Mouse (Mus musculus): ENCODE data around the gene Kremen2.
"Not testable (repeated sequence)": the region's sequence is repeated elsewhere in the genome, so short reads cannot be mapped to it uniquely, and the experiment has no call there.

Kremen2 gene

DNA sequence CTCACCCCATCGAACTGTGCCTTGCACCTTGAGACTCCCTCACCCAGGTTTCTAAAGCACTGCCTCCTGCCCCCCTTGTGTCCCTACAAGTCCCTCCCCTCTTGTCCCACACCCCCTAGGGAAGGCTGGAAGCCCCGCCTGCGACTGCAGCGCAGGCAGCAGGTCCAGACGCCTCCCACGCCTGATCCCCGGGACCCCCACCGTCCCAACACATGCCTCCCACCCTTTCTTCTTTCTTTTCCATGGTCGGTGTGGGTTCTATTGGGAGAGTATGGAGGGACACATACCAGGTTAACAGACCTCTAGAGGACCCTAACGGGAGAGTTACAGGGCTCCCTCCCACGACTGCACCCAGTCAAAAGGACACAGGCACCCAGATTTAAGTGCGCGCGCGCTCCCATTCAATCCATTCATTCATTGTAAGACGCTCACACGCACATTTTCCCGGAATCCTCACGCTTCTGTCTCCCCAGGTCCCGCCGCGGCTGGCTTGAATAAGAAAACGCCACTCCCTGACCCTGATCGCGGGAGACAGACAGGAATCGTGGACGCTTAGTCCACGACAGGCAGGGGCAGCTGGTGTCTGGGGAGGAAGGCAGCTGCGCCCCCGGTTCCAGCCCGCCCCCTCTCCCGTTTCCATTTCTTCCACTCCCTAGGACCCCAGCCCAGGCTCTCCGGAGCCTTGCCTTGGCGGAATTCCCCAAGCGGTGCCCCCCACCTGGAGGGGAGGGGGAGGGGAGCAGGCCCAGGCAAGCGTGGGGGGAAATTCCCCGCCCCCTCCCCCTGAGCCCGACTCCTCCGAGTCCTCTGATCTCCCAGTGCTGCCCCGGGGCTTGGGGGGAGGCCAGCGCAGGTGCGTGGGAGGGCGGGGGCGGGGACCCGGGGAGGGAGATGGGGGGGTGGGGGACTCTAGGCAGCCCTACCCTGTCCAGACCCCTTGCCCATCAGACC lies at the start of gene Kremen2:
Gene Kremen2, minus strand, starts transcription at position 533 of the 951 bp plus-strand sequence.
- DNase-seq (ENCODE audit: low spot score), result no peak

DNA sequence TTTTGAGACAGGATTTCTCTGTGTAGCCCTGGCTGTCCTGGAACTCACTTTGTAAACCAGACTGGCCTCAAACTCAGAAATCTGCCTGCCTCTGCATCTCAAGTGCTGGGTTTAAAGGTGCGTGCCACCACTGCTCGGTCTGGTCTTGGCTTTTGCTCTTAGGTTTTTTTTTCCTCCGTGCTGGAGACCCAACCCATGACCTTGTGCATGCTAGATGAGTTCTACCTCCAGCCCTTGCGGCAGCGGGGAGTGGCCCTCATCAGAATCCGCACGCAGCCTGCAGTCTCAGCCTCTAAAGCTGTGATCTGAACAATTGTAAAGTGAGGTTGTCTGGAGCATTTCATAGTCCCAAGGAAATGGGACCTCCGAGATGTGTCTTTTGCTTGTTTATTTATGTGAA lies 49.7 kb upstream of the Kremen2 start:
- no peak for DNase-seq (ENCODE audit: low spot score)

GRCm38 (mm10) chr17:23791079-23791357 lies 45.4 kb upstream of the Kremen2 start:
- DNase-seq (ENCODE audit: low spot score), result no peak

- peak; percentile 78 for DNase-seq (ENCODE audit: low spot score)
Measured at GRCm38 (mm10) chr17:23790269-23791078, 44.8 kb upstream of the Kremen2 start, which contains the start of gene Srrm2. TSS of gene Srrm2 (plus strand) at chr17:23790532.

DNA sequence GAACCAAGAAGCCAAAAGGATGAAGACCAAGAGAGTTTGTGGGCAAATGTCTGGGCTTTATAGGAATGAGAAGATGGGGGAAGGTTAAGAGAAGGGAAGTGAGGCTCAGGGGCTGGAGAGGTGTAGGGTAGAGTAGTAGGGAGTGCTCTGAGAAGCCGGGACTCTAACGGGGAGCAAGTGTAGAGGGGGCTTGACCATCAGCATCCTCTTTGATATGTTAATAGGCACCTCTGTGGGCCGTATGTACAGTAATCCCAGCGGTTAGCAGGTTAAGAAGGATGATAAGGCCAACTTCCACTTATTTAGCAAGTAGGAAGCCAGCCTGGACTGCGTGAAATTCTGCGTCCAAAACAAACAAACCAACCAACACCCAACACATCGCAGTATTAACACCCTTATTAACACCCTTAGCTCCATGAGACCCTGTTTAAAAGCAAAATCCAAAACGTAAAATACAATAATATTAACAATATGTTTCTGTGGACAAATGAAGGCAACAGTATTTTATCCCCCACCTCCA lies 44.2 kb upstream of the Kremen2 start:
- DNase-seq (ENCODE audit: low spot score), result no peak

- DNase-seq (ENCODE audit: low spot score), result no peak
Measured at GRCm38 (mm10) chr17:23788973-23789372, 43.3 kb upstream of the Kremen2 start.

DNA sequence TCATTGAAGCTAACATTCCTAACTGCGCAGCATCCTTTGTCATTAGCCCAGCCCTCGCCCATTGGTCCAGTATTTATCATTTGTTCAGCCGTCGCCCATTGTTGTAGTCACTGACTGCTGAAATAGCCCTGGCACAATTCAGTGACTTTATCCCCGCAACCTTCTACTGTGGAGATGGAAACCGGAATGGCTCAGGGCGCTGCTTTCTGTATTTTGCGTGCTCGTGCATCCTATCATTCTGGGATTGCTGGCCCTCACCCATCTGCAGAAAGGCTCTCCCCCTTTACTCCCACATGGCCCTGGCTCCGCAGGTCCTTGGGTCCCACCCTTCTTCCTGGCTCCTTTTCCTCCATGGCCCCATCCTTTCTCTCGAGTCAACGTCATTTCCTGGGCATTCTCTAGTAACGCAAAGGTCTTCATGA lies 40.9 kb upstream of the Kremen2 start:
- DNase-seq (ENCODE audit: low spot score), result no peak

DNA sequence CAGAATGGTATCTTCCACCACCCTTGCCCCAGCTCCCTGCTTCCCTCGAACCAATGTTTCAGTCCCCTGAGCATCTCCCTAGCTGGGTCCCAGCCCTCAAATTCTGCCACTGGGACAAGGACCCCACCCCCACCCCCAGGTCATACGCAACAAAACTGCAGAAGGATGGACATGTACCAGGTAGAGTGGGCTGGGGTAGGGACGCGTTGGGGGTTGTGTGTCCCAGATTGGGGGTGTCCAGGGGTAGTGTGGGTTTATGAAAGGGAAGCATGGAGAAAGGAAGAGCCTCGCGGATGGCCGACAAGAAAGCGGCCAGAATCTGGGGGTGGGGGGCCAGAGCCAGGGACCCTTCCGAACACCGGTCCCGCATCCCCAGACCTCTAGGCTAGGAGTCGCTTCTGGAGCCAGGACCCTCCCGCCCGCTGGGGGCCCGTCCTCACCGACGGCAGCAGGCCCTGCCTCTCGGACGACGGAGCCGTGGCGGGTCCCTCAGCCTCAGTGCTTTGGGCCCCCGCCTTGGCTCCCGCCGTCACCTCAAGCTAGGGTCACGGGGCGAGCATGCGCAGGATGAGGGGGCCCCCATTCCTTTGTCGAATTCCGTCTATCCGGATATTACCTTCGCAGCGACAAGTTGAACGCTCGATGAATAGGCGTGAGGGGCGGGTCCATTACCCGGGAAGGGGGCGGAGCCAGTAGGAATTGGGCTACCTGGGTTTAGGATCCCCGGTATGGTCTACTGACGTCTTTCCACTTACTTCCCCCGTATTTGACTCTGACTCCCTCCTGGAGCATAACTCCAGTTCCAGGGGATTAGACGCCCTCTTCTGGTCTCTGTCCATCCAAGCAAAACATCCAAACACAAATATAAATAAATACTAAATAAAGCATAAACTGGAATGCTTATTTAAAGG lies 40.2 kb upstream of the Kremen2 start, which contains the start of gene Flywch2:
Gene Flywch2, minus strand, starts transcription at position 521 of the 911 bp plus-strand sequence.
- DNase-seq (ENCODE audit: low spot score), result peak; percentile 88

GRCm38 (mm10) chr17:23783352-23783751 lies 37.7 kb upstream of the Kremen2 start:
- DNase-seq (ENCODE audit: low spot score), result no peak

DNA sequence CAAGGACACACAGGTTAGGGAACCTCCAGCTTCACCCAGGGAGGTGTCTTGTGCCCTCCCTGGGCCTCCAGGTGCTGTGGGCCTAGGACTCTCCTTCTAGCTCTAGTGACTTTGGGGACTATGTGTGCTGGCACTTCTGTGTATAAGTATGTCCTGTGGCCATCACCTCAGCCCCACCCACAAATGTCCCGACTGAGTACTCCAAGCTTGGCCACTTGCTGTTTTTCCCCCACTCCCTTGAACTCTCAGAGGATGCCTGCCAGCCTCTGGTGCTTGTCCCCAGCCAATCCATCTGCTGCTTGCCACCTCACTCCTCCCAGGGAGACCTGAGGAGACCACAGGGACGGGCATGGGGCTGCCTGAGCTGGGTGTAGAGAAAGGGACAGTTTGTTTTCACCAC lies 32.8 kb upstream of the Kremen2 start:
- DNase-seq (ENCODE audit: low spot score), result no peak

GRCm38 (mm10) chr17:23777141-23777540 lies 31.5 kb upstream of the Kremen2 start:
- no peak for DNase-seq (ENCODE audit: low spot score)

- no peak for DNase-seq (ENCODE audit: low spot score)
Measured at GRCm38 (mm10) chr17:23776216-23776615, 30.6 kb upstream of the Kremen2 start.

GRCm38 (mm10) chr17:23774090-23774489 lies 28.5 kb upstream of the Kremen2 start:
- DNase-seq (ENCODE audit: low spot score), result peak; percentile 90

- no peak for DNase-seq (ENCODE audit: low spot score)
Measured at GRCm38 (mm10) chr17:23773676-23774075, 28.0 kb upstream of the Kremen2 start.

GRCm38 (mm10) chr17:23772219-23772556 lies 26.6 kb upstream of the Kremen2 start:
- not testable (repeated sequence) for DNase-seq (ENCODE audit: low spot score)

DNA sequence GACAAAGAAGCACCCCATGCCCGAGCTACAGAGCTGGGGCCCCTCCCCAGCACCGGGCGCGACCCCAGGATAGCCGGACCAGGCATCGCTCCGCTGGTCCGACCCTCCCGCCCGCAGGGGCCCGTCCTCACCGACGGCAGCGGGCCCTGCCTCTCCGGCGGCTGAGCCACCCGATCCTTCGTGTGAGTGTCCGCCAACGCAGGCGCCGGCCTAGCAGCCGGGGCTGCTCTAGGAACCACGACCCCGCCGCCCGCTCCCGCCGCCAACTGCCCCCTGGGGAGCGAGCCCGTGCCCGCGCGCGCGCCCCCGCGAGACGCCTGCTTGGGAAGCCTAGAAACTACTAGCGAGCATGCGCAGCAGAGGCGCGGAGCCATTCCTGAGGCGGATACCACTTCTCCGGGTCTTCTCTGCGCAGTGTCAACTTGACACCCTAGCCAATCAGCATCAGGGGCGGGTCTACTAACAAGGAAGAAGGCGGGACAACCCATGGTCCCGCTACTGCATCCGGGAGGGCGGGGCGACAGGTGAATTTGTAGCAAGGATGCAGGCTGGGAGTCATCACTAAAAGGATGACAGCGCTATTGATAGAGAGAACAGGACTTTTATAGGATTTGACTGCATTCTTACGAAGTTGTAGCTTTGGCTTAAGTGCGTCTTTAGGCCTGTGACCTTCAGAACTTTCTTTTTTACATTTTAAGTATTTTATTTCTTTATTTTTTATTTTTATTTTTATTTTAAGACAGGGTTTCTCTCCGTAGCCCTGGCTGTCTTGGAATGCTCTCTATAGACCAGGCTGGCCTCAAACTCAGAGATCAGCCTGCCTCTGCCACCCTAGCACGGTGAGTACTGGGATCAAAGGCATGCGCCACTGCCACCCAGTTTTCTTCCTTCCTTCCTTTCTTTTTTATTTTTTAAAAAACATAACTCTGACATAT lies 25.9 kb upstream of the Kremen2 start, which contains the start of gene Flywch1:
Gene Flywch1, minus strand, starts transcription at position 319 of the 935 bp plus-strand sequence.
- peak; percentile 99 for DNase-seq (ENCODE audit: low spot score)

- DNase-seq (ENCODE audit: low spot score), result no peak
Measured at GRCm38 (mm10) chr17:23770896-23771283, 25.3 kb upstream of the Kremen2 start.

DNA sequence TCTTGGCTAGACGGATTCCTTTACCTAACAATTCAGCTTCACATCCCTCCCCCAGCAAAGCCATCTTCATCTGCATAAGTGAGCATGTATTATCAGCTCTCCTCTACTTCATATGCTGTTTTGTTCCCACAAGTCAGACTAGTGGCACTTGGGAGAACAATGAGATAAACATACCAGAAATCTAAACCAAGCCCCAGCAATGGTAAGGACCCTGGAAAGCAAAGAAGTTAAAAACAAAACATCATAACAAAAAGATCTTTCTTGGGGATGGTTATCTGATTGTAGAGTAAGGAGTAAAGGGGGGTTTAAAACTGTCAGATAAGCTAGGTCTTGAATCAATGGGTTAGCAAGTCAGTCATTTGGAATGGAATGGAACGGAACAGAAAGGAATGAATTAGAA lies 24.9 kb upstream of the Kremen2 start:
- DNase-seq (ENCODE audit: low spot score), result no peak

- no peak for DNase-seq (ENCODE audit: low spot score)
Measured at GRCm38 (mm10) chr17:23762976-23763375, 17.3 kb upstream of the Kremen2 start.

DNA sequence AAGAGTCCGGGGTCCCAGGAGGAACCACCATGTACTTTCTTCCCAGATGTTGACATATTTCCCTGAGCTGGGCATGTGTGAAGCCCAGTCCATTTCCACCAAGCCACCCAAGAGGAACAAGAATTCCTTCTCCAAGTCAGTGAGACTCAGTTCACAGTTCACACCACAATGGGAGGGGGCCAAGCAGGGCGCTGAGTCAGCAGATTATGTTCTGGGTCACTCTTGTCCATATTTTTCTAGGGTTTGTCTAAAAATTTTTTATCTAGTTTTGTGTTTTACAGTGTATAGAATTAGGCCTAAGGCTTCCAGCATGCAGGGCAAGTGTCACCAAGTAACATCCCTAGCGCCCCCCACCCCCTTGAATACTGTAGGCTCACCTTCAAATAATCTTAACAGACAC lies 15.5 kb upstream of the Kremen2 start:
- DNase-seq (ENCODE audit: low spot score), result no peak
